Comparison of ENCODE assay signal across 9 mouse cellular contexts in genomic region chr1:133252801-133253531, GRCm38 (mm10). TPM values are rescaled to one million over a fixed set of nuclear protein-coding genes. Genes with fewer than 3 reads are reported as not detected.
DNase-seq lines count a peak whose midpoint lies in the region; ATAC-seq and TF ChIP-seq lines count a peak whose summit lies in the region.
"Had no signal": no experiment of that assay in that cellular context is flagged by ENCODE, and none has a peak within 500 bp of the region (broad histone marks: within the 10 kb centered on the region; RNA-seq: fewer than 3 reads in every experiment).

No protein-coding gene starts in this region.

- H3K4me2 ChIP-seq in lung, embryonic 14.5 days, result no peak overlapping the region
- no peak overlapping the region for H3K4me2 ChIP-seq in liver, embryonic 11.5 days
- H3K4me2 ChIP-seq: limb, embryonic 12.5 days had no signal

- no peak for TF ChIP-seq CTCF in gastrocnemius, adult 2 months (IDR thresholded peaks at IDR 0.05)
- TF ChIP-seq CTCF in lung, embryonic 14.5 days (IDR thresholded peaks at IDR 0.05; ENCODE audit: low read depth), result peak; percentile 27; the same call in 1 of the 2 replicates
- TF ChIP-seq CTCF in thymus, adult 2 months (IDR thresholded peaks at IDR 0.05; ENCODE audit: borderline replicate concordance, control insufficient read depth, extremely low read depth, insufficient read depth, low read length, poor library complexity), result no peak

- H3K27me3 ChIP-seq in lung, embryonic 14.5 days (ENCODE audit: insufficient read depth, low read length), result no peaks in the 10 kb centered on the region
- 0 out of 2 replicates have a peak, but pooled peaks cover 2% of the 10 kb centered on the region for H3K27me3 ChIP-seq in liver, embryonic 11.5 days (replicated peaks; ENCODE audit: control insufficient read depth, insufficient read depth, low read length)
- no peaks in the 10 kb centered on the region for H3K27me3 ChIP-seq in thymus, adult 2 months (ENCODE audit: control insufficient read depth, insufficient read depth, low read length)

- intact Hi-C loops in gastrocnemius, adult 2 months (cut with DNase I), result no loop called here
- intact Hi-C loops in gastrocnemius, postnatal 14 days (cut with DNase I; ENCODE audit: low total_unique reads), result no loop called here

- no peak for DNase-seq in gastrocnemius, adult 2 months
- DNase-seq in gastrocnemius, postnatal 14 days, result no peak
- DNase-seq in lung, embryonic 14.5 days, result no peak
- DNase-seq in lung, postnatal 4 days, result no peak
- DNase-seq in liver, embryonic 11.5 days (ENCODE audit: low spot score), result no peak
- peak; percentile 53 for DNase-seq in thymus, adult 2 months
- DNase-seq in testis, postnatal 14 days (ENCODE audit: low spot score), result no peak

- H3K4me3 ChIP-seq in gastrocnemius, adult 2 months, result no peak overlapping the region
- no peak overlapping the region for H3K4me3 ChIP-seq in lung, embryonic 14.5 days (ENCODE audit: low read depth, low read length)
- no peak overlapping the region for H3K4me3 ChIP-seq in liver, embryonic 11.5 days (ENCODE audit: low read depth, low read length)
- H3K4me3 ChIP-seq in thymus, adult 2 months (ENCODE audit: control insufficient read depth, insufficient read depth, low read length), result no peak overlapping the region
- H3K4me3 ChIP-seq: limb, embryonic 12.5 days had no signal

- no peaks in the 10 kb centered on the region for H3K9me3 ChIP-seq in lung, embryonic 14.5 days (ENCODE audit: low read depth, low read length)
- H3K9me3 ChIP-seq in liver, embryonic 11.5 days (ENCODE audit: control insufficient read depth, low read length), result no peaks in the 10 kb centered on the region
- H3K9me3 ChIP-seq: limb, embryonic 12.5 days had no signal

- no peak for TF ChIP-seq POLR2A in thymus, adult 2 months (IDR thresholded peaks at IDR 0.05; ENCODE audit: control insufficient read depth, extremely low read depth, insufficient read depth, low read length, poor library complexity)

- peaks cover 37% of the 10 kb centered on the region for H3K4me1 ChIP-seq in lung, embryonic 14.5 days (ENCODE audit: insufficient read depth)
- peaks cover 36% of the 10 kb centered on the region for H3K4me1 ChIP-seq in liver, embryonic 11.5 days (replicated peaks; ENCODE audit: control insufficient read depth, insufficient read depth, low read length)
- peaks cover 19% of the 10 kb centered on the region for H3K4me1 ChIP-seq in thymus, adult 2 months (replicated peaks; ENCODE audit: control insufficient read depth, insufficient read depth, low read length)

- H3K9ac ChIP-seq in lung, embryonic 14.5 days, result no peak overlapping the region
- H3K9ac ChIP-seq in liver, embryonic 11.5 days (ENCODE audit: low read depth, low read length), result no peak overlapping the region
- H3K9ac ChIP-seq: limb, embryonic 12.5 days had no signal

- 47% methylated on average over 10 of the region's 10 CpGs for WGBS in lung, embryonic 14.5 days
- 49% methylated on average over 10 of the region's 10 CpGs for WGBS in liver, embryonic 11.5 days
- WGBS in thymus, adult 2 months, result 67% methylated on average over 10 of the region's 10 CpGs

- no peaks in the 10 kb centered on the region for H3K36me3 ChIP-seq in lung, embryonic 14.5 days (ENCODE audit: insufficient read depth)
- H3K36me3 ChIP-seq in liver, embryonic 11.5 days (ENCODE audit: control insufficient read depth, insufficient read depth, low read length), result no peaks in the 10 kb centered on the region
- no peaks in the 10 kb centered on the region for H3K36me3 ChIP-seq in thymus, adult 2 months (ENCODE audit: control insufficient read depth, insufficient read depth, low read length)
- H3K36me3 ChIP-seq: limb, embryonic 12.5 days had no signal

- peak; percentile 22; the same call in 1 of the 2 replicates for ATAC-seq in lung, embryonic 14.5 days (ENCODE audit: insufficient read depth)
- no peak for ATAC-seq in liver, embryonic 11.5 days (replicated peaks; ENCODE audit: low FRiP score)
- no peak for ATAC-seq in inflammation-experienced regulatory T-cells, adult 6 months

- peak overlapping the region; percentile 78 for H3K27ac ChIP-seq in gastrocnemius, adult 2 months
- H3K27ac ChIP-seq in lung, embryonic 14.5 days (ENCODE audit: low read depth), result peak overlapping the region; percentile 84
- peak overlapping the region; percentile 68; the same call in 1 of the 2 replicates for H3K27ac ChIP-seq in liver, embryonic 11.5 days (ENCODE audit: low read depth, low read length)
- no peak overlapping the region for H3K27ac ChIP-seq in thymus, adult 2 months (ENCODE audit: control insufficient read depth, insufficient read depth, low read length)
- H3K27ac ChIP-seq: limb, embryonic 12.5 days had no signal

RNA-seq across cellular contexts. Expression of gene Golt1a, which starts 56.6 kb away (rescaled TPM):
- not detected for total RNA-seq in gastrocnemius, adult 2 months (2021)
- total RNA-seq in gastrocnemius, postnatal 14 days (2021), result not detected
- 0.55 and 1.1 TPM in 2 replicates for polyA plus RNA-seq in lung, embryonic 14.5 days (2014; fragmentation: Nextera tagmentation; extraction: Ambion mirVana)
- 2.0 and 2.5 TPM in 2 replicates for polyA plus RNA-seq in liver, embryonic 11.5 days (2014; fragmentation: Nextera tagmentation; extraction: Ambion mirVana)
- polyA plus RNA-seq in thymus, adult 2 months (2012; rRNA removed), result 0.07 TPM in 1 of 2 replicates, not detected in the other
- polyA plus RNA-seq in inflammation-experienced regulatory T-cells, adult 6 months (2017; shearing (Covaris generic)), result not detected
- polyA plus RNA-seq: limb, embryonic 12.5 days had no signal
